Mouse (Mus musculus) limb, embryonic 13.5 days (tissue): Measurements from ENCODE around the gene Syn3. TPM values are rescaled to one million over a fixed set of nuclear protein-coding genes. Genes with fewer than 3 reads are reported as not detected.
"Not testable (repeated sequence)": the region's sequence is repeated elsewhere in the genome, so short reads cannot be mapped to it uniquely, and the experiment has no call there.

Experiments
- ATAC-seq: fragments of 200-750 bp; cut with Nextera tagmentation; 2 replicates; pipeline ENCODE4 v1.8.0; 2017; ENCODE audit warnings: low read depth, moderate number of reproducible peaks, moderate TSS enrichment; ENCODE audit not compliant: low FRiP score
- H3K27ac ChIP-seq: fragments of 300-500 bp; sonication (generic); 2 replicates; pipeline ENCODE4 v1.5.1; 2015; ENCODE audit warnings: inconsistent platforms, mild to moderate bottlenecking, moderate library complexity
- H3K27me3 ChIP-seq: fragments of 300-500 bp; sonication (generic); 2 replicates; pipeline ENCODE4 v1.6.1; 2015; ENCODE audit warnings: mild to moderate bottlenecking, inconsistent platforms
- H3K36me3 ChIP-seq: fragments of 300-500 bp; sonication (generic); 2 replicates; pipeline ENCODE4 v1.6.1; 2015; ENCODE audit warnings: inconsistent platforms, mild to moderate bottlenecking, moderate library complexity
- H3K4me1 ChIP-seq: fragments of 300-500 bp; sonication (generic); 2 replicates; pipeline ENCODE4 v1.6.1; 2015; ENCODE audit warnings: inconsistent platforms
- H3K4me2 ChIP-seq: fragments of 300-500 bp; sonication (generic); replicated peaks from 2 replicates; pipeline ENCODE4 v1.6.1; 2015; ENCODE audit warnings: inconsistent platforms, mild to moderate bottlenecking, moderate library complexity
- H3K4me3 ChIP-seq: fragments of 300-500 bp; sonication (generic); 2 replicates; pipeline ENCODE4 v1.5.1; 2015; ENCODE audit warnings: moderate library complexity, mild to moderate bottlenecking, inconsistent platforms
- H3K9ac ChIP-seq: fragments of 300-500 bp; sonication (generic); 2 replicates; pipeline ENCODE4 v1.6.1; 2015; ENCODE audit warnings: mild to moderate bottlenecking, inconsistent platforms
- H3K9me3 ChIP-seq: fragments of 300-500 bp; sonication (generic); 2 replicates; pipeline ENCODE4 v1.6.1; 2016; ENCODE audit warnings: inconsistent platforms
- WGBS: fragments of 180-500 bp; shearing (Covaris S2); methylation state at CpG from one replicate; pipeline ENCODE4 v1.1.7; 2015; 5-methylcytosine and 5-hydroxymethylcytosine counted together
- polyA plus RNA-seq: library from polyadenylated mRNA; unstranded; fragments of >200 nt; fragmentation: Nextera tagmentation; extraction: Ambion mirVana; gene quantifications from 2 replicates; pipeline ENCODE4 v1.2.1, GENCODE M21; 2015

Gene Syn3
- polyA plus RNA-seq, 1 experiment from 2014 or later, result 3.1 TPM

GRCm38 (mm10) chr10:86435006-86435405 is 63.7 kb downstream of the Syn3 start:
- 74% methylated on average over 4 of the region's 4 CpGs for WGBS
- not testable (repeated sequence) for H3K9me3 ChIP-seq, ATAC-seq, H3K4me2 ChIP-seq, H3K27me3 ChIP-seq, H3K9ac ChIP-seq, H3K36me3 ChIP-seq, H3K4me3 ChIP-seq, H3K27ac ChIP-seq
- H3K4me1 ChIP-seq, result peaks cover 18% of the 10 kb centered on the region

DNA sequence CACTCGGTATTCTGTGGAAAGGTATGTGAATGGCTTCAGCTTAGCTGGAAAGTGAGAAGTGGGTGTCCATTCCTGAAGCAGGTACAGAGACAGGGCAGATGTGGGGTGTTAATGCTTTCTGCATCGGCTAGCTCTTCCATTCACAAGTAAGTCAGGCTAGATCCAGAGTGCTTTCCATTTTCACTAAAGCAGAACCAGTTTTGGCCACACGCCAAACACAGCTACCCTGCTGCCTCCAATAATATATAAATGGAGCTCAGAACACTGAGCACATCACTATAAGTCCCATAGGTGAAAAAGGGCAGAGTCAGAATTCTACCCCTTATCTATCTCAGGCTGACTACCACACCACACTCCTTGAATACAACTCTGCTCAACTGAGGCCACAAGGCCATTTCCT is 69.0 kb downstream of the Syn3 start:
- Histone ChIP-seq H3K9me3 (0 out of 2 replicates have a peak, but pooled peaks cover 3% of the 10 kb centered on the region), H3K36me3 (no peaks in the 10 kb centered on the region), H3K4me3 (no peak overlapping the region), H3K9ac (no peak overlapping the region), H3K4me1 (peaks cover 53% of the 10 kb centered on the region), H3K4me2 (no peak overlapping the region), H3K27me3 (no peaks in the 10 kb centered on the region), H3K27ac (no peak overlapping the region)
- ATAC-seq, result no peak
- 56% methylated on average over 3 of the region's 3 CpGs for WGBS

GRCm38 (mm10) chr10:86427956-86428355 is 70.7 kb downstream of the Syn3 start:
- no peak overlapping the region for H3K27ac ChIP-seq
- ATAC-seq, result no peak
- 75% methylated on average over 2 of the region's 2 CpGs for WGBS
- no peak overlapping the region for H3K9ac ChIP-seq
- 0 out of 2 replicates have a peak, but pooled peaks cover 4% of the 10 kb centered on the region for H3K27me3 ChIP-seq
- H3K4me2 ChIP-seq, result no peak overlapping the region
- peaks cover 64% of the 10 kb centered on the region for H3K4me1 ChIP-seq
- H3K36me3 ChIP-seq, result no peaks in the 10 kb centered on the region
- H3K9me3 ChIP-seq, result 0 out of 2 replicates have a peak, but pooled peaks cover 3% of the 10 kb centered on the region
- H3K4me3 ChIP-seq, result no peak overlapping the region

GRCm38 (mm10) chr10:86425690-86426530 is 72.8 kb downstream of the Syn3 start:
- H3K36me3 ChIP-seq, result no peaks in the 10 kb centered on the region
- ATAC-seq, result peak; percentile 94
- H3K9me3 ChIP-seq, result 0 out of 2 replicates have a peak, but pooled peaks cover 3% of the 10 kb centered on the region
- no peak overlapping the region for H3K9ac ChIP-seq
- H3K27me3 ChIP-seq, result peaks cover 7% of the 10 kb centered on the region; the same call in 1 of the 2 replicates
- 10% methylated on average over 10 of the region's 10 CpGs for WGBS
- H3K4me2 ChIP-seq, result peak overlapping the region; percentile 39
- peak overlapping the region; percentile 82 for H3K27ac ChIP-seq
- H3K4me3 ChIP-seq, result no peak overlapping the region
- H3K4me1 ChIP-seq, result peaks cover 56% of the 10 kb centered on the region

DNA sequence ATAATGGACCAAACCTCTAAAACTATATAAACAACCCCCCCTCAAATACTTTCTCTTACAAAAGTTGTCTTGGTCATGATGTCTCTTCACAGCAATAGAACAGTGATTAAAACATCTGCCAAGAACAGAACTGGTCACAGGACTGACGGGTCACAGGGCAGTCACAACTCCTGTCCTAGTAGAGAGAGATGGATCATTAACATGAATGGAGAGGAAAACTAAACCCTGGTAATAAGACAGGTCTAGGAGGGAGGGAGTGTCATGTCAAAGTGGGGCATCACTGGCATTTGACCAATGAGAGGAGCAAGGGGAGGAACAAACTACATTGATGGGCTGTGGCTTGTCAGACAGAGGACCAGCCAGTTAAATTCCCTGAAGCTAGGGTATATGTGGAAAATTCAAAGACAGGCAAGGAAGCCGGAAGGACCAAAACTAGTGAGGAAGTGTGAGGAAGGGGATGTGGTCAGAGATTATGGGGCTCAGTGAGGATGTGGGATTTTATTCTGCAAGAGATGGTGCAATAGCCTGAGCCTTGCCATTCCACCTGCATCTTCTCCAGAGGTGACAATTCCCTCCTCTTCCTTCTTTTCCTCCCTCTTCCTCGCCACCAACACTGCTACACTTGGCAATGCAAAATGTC is 76.8 kb downstream of the Syn3 start:
- 87% methylated on average over 3 of the region's 3 CpGs for WGBS
- no peak overlapping the region for H3K9ac ChIP-seq
- 0 out of 2 replicates have a peak, but pooled peaks cover 3% of the 10 kb centered on the region for H3K9me3 ChIP-seq
- no peaks in the 10 kb centered on the region for H3K36me3 ChIP-seq
- no peak overlapping the region for H3K27ac ChIP-seq
- no peak overlapping the region for H3K4me2 ChIP-seq
- no peak for ATAC-seq
- peaks cover 7% of the 10 kb centered on the region; the same call in 1 of the 2 replicates for H3K27me3 ChIP-seq
- H3K4me1 ChIP-seq, result peaks cover 54% of the 10 kb centered on the region
- no peak overlapping the region for H3K4me3 ChIP-seq

GRCm38 (mm10) chr10:86418931-86419330 is 79.8 kb downstream of the Syn3 start:
- ATAC-seq, result no peak
- no peak overlapping the region for H3K27ac ChIP-seq

GRCm38 (mm10) chr10:86418345-86418744 is 80.4 kb downstream of the Syn3 start:
- Histone ChIP-seq H3K36me3 (no peaks in the 10 kb centered on the region), H3K4me2 (no peak overlapping the region), H3K9ac (no peak overlapping the region), H3K4me3 (no peak overlapping the region), H3K4me1 (peaks cover 23% of the 10 kb centered on the region), H3K27me3 (peaks cover 3% of the 10 kb centered on the region; the same call in 1 of the 2 replicates), H3K9me3 (no peaks in the 10 kb centered on the region), H3K27ac (no peak overlapping the region)
- no peak for ATAC-seq
- WGBS, result 75% methylated on average over 2 of the region's 2 CpGs

More at GRCm38 (mm10) chr10:86418931-86419330, 79.8 kb downstream of the Syn3 start:
- Histone ChIP-seq H3K4me1 (peaks cover 26% of the 10 kb centered on the region), H3K36me3 (no peaks in the 10 kb centered on the region), H3K4me2 (no peak overlapping the region), H3K9ac (no peak overlapping the region), H3K27me3 (peaks cover 4% of the 10 kb centered on the region; the same call in 1 of the 2 replicates), H3K4me3 (no peak overlapping the region), H3K9me3 (no peaks in the 10 kb centered on the region)
- WGBS, result 80% methylated on average over 5 of the region's 5 CpGs

DNA sequence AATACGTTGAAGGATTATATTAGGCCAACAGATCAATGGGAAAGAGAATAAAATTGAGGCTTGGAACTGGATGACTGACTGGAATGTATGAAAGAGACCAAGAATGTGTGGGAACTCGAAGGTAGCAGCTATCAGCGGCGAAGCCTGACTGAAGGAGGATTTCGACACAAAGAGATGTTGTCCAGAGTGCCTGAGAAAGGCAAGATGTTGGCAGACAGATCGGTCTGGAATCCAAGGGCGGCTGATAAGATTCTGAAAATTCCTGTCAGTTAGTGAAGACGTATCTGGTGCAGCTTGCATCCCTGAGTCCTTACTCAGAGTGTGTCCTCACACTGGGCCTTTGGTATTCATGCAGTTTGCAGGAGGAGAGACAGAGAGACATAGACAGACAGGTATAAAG is 81.9 kb downstream of the Syn3 start:
- H3K4me2 ChIP-seq, result no peak overlapping the region
- no peaks in the 10 kb centered on the region for H3K36me3 ChIP-seq
- no peak overlapping the region for H3K4me3 ChIP-seq
- peaks cover 23% of the 10 kb centered on the region for H3K4me1 ChIP-seq
- H3K27ac ChIP-seq, result no peak overlapping the region
- WGBS, result 82% methylated on average over 8 of the region's 8 CpGs
- H3K9ac ChIP-seq, result no peak overlapping the region
- ATAC-seq, result no peak
- no peaks in the 10 kb centered on the region for H3K27me3 ChIP-seq
- H3K9me3 ChIP-seq, result no peaks in the 10 kb centered on the region

- H3K4me2 ChIP-seq, result no peak overlapping the region
- H3K36me3 ChIP-seq, result no peaks in the 10 kb centered on the region
- no peak overlapping the region for H3K4me3 ChIP-seq
- H3K27ac ChIP-seq, result no peak overlapping the region
- WGBS, result 39% methylated on average over 6 of the region's 6 CpGs
- no peak overlapping the region for H3K9ac ChIP-seq
- no peaks in the 10 kb centered on the region for H3K9me3 ChIP-seq
- no peak for ATAC-seq
- H3K4me1 ChIP-seq, result no peaks in the 10 kb centered on the region
- no peaks in the 10 kb centered on the region for H3K27me3 ChIP-seq
Measured at GRCm38 (mm10) chr10:86410868-86411267, 87.8 kb downstream of the Syn3 start.

DNA sequence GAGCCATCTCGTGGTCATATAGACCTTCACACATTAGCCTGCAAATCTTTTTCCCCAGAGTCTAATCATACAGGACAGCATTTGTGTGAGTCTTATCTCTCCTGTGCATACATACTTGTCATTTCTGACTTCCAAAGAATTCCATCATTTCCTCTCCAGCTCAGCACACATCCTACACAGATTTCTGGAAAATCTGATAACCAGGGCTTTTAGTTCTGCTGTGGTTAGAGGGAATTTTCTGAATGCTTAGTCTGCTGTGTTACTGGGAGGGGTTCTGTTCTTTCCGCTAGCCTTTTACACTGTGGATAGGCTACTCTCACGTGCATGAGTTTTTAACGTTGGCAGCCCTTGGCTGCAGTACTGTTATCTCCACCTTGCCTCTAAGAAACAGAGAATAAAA is 91.7 kb downstream of the Syn3 start:
- no peak overlapping the region for H3K4me3 ChIP-seq
- H3K27me3 ChIP-seq, result no peaks in the 10 kb centered on the region
- H3K27ac ChIP-seq, result no peak overlapping the region
- H3K36me3 ChIP-seq, result no peaks in the 10 kb centered on the region
- H3K4me1 ChIP-seq, result no peaks in the 10 kb centered on the region
- no peak overlapping the region for H3K4me2 ChIP-seq
- no peak overlapping the region for H3K9ac ChIP-seq
- WGBS, result 64% methylated on average over 4 of the region's 4 CpGs
- no peak for ATAC-seq
- no peaks in the 10 kb centered on the region for H3K9me3 ChIP-seq

GRCm38 (mm10) chr10:86398347-86398720 is 100.4 kb downstream of the Syn3 start:
- 43% methylated on average over 2 of the region's 2 CpGs for WGBS
- H3K4me2 ChIP-seq, result no peak overlapping the region
- H3K27me3 ChIP-seq, result no peaks in the 10 kb centered on the region
- peaks cover 19% of the 10 kb centered on the region for H3K4me1 ChIP-seq
- peaks cover 4% of the 10 kb centered on the region; the same call in 1 of the 2 replicates for H3K36me3 ChIP-seq
- no peak overlapping the region for H3K9ac ChIP-seq
- H3K27ac ChIP-seq, result no peak overlapping the region; the same call in 1 of the 2 replicates
- peaks cover 6% of the 10 kb centered on the region; the same call in 1 of the 2 replicates for H3K9me3 ChIP-seq
- no peak overlapping the region for H3K4me3 ChIP-seq
- no peak for ATAC-seq
